Mouse (Mus musculus): ENCODE data around the gene Anapc11. TPM values are rescaled to one million over a fixed set of nuclear protein-coding genes. Genes with fewer than 3 reads are reported as not detected.
"Not testable (repeated sequence)": the region's sequence is repeated elsewhere in the genome, so short reads cannot be mapped to it uniquely, and the experiment has no call there.

Anapc11 gene
- polyA plus RNA-seq, 1 experiment from 2014 or later, result 224 TPM

DNA sequence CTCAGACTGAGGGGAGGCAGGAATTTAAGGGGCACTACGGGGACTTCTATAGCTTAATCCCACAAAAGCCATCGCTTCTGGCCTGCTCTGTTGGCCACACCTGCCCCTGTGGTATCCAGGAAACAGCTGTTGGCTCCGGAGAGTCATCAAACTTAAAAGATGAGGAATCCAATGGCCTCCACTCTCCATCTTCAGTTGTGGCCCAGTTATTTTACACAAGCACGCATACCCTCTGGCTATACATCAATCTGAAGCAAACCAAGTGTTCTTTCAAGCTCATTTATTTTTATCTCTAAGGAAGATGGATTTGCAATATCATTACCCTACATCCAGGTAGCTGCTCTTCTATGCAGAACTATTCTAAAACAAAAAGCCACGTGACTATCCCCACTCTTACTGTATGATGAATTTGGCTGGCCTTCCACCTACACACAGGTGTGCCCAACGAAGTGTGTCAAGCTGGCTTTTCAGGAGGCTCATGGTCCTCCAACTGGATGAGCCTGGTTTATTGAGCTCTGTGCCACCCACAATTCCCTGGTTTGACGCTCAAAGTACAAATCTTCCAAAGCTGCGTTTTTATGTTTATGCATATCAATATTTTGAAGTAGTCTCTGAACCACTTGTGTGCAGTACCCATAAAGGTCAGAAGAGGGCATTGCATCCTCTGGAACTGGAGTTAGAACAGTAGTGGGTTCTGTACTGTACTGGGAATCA is 15.8 kb upstream of the Anapc11 start:
- Histone ChIP-seq H3K36me3 (peaks cover 52% of the 10 kb centered on the region), H3K27ac (replicated peaks) (peak overlapping the region; percentile 95), H3K4me1 (peaks cover 29% of the 10 kb centered on the region), H3K4me3 (replicated peaks) (peak overlapping the region; percentile 84), H3K27me3 (no peaks in the 10 kb centered on the region), H3K9me3 (replicated peaks) (no peaks in the 10 kb centered on the region), H3K4me2 (replicated peaks) (peak overlapping the region; percentile 88), H3K9ac (no peak overlapping the region; the same call in 1 of the 2 replicates)
- 71% methylated on average over 8 of the region's 8 CpGs for WGBS
- ATAC-seq (ENCODE audit: insufficient number of reproducible peaks, low FRiP score, low TSS enrichment, low read depth), result no peak

DNA sequence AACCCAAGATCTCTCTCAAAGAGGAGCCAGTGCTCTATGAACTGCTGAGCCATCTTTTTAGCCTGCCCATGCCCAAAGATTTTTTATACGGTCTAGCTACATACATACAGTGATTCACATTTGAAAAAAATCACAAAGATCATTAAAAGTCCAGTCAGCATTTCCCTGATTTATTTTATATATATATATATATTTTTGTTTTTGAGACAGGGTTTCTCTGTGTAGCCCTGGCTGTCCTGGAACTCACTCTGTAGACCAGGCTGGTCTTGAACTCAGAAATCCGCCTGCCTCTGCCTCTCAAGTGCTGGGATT is 15.3 kb upstream of the Anapc11 start:
- peaks cover 29% of the 10 kb centered on the region for H3K4me1 ChIP-seq
- not testable (repeated sequence) for H3K4me2 ChIP-seq (replicated peaks); H3K4me3 ChIP-seq (replicated peaks); H3K27ac ChIP-seq (replicated peaks); ATAC-seq (ENCODE audit: insufficient number of reproducible peaks, low FRiP score, low TSS enrichment, low read depth); H3K27me3 ChIP-seq; H3K9me3 ChIP-seq (replicated peaks); H3K9ac ChIP-seq
- whole genome bisulfite sequencing, result 90% methylated on average over 2 of the region's 2 CpGs
- peaks cover 52% of the 10 kb centered on the region for H3K36me3 ChIP-seq

DNA sequence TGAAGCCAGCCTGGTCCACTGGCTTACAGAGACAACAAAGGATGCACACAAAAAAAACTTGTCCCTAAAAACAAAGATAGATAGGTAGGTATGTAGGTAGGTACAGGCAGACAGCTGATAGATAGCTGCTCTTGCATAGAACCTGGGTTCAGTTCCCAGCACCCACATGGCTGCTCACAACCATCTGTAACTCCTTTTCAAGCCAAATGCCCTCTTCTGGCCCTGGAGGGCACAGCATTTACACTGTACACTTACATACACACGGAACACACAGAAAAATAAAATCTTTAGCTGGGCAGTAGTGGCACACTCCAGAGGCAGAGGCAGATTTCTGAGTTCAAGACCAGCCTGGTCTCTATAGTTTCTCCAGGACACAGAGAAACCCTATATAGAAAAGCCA is 14.3 kb upstream of the Anapc11 start:
- no peak for ATAC-seq (ENCODE audit: insufficient number of reproducible peaks, low FRiP score, low TSS enrichment, low read depth)
- 97% methylated on average over 1 of the region's 1 CpGs for WGBS
- H3K36me3 ChIP-seq, result peaks cover 50% of the 10 kb centered on the region

DNA sequence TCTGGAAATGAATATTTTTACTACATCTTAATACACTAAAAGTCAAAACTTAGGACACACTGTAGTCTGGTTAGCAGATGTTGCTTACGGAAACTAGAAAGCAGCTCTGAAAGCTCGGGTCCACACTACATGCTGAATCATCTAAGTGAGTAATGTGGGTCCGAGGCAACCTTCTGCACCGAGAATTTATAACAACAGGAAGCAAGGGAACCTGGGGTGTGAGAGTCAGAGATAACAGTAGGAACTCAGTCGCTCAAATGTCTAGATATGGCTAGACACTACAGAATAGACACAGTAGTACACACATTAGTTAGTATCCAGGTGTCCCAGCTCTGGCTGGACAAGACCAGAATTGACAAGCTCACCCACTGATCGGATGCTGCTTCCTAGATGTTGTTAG is 9.7 kb upstream of the Anapc11 start:
- Histone ChIP-seq H3K4me3 (replicated peaks) (no peak overlapping the region), H3K36me3 (peaks cover 83% of the 10 kb centered on the region), H3K4me1 (no peaks in the 10 kb centered on the region), H3K9me3 (replicated peaks) (no peaks in the 10 kb centered on the region), H3K9ac (no peak overlapping the region), H3K27ac (replicated peaks) (no peak overlapping the region), H3K27me3 (no peaks in the 10 kb centered on the region), H3K4me2 (replicated peaks) (no peak overlapping the region)
- ATAC-seq (ENCODE audit: insufficient number of reproducible peaks, low FRiP score, low TSS enrichment, low read depth), result no peak
- WGBS, result 90% methylated on average over 6 of the region's 6 CpGs

More for the DNA sequence above, 14.3 kb upstream of the Anapc11 start:
- Histone ChIP-seq H3K4me3 (replicated peaks) (no peak overlapping the region), H3K9ac (no peak overlapping the region), H3K4me2 (replicated peaks) (no peak overlapping the region), H3K27me3 (no peaks in the 10 kb centered on the region), H3K27ac (replicated peaks) (no peak overlapping the region), H3K9me3 (replicated peaks) (no peaks in the 10 kb centered on the region), H3K4me1 (peaks cover 26% of the 10 kb centered on the region)

DNA sequence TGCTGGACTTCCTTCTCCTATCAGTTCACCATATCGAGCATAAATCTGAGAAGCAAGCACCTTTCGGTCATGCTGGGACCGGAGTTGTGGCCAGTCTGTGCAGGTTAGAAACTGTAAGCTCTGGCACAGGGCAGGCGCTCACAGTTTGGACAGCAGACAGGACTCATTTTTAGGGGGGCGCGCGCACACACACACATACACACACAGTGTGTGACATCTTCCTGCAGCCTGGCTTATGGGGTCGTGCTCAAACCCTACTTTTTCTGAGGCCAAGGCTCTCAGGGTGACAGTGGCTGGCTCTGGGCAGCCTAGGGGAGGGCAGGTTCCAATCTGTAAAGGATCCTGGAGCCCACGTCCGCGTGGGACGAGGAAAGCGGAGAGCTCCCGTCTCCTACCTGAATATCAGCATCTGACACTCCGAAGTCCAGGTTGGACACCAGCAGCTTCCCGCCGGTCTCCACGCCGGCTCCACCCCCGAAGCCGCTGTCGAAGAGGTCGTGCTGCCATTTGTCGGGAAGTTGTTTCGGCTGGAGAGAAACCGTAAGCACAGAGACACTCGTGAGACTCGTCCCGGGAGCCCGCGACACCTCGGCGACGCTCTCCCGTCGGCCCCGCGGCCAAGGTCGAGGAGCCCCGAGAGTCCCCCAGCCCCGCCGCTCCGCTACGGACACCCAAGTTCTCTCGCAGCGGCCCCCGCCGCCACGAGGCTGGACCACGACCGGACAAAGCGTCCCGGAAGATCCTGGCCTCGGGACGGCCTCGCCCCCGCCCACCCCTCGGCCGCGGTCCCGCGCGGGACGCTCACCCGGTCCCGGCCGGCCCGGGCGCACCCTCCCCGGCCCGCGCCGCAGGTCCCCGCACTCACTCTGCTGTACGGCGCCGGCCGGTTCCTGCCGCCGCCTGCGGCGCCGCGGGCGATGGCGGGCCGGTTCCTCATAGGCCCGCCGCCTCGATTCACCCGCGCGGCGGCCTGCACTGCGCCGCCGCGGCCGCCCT is 683 bp upstream of the Anapc11 start:
- H3K36me3 ChIP-seq, result peaks cover 64% of the 10 kb centered on the region
- H3K9ac ChIP-seq, result peak overlapping the region; percentile 99
- H3K27ac ChIP-seq (replicated peaks), result peak overlapping the region; percentile 93
- H3K4me3 ChIP-seq (replicated peaks), result peak overlapping the region; percentile 95
- peaks cover 31% of the 10 kb centered on the region for H3K4me1 ChIP-seq
- peak overlapping the region; percentile 79 for H3K4me2 ChIP-seq (replicated peaks)
- ATAC-seq (ENCODE audit: insufficient number of reproducible peaks, low FRiP score, low TSS enrichment, low read depth), result peak; percentile 47
- WGBS, result 3% methylated on average over 98 of the region's 99 CpGs
- no peaks in the 10 kb centered on the region for H3K27me3 ChIP-seq
- no peaks in the 10 kb centered on the region for H3K9me3 ChIP-seq (replicated peaks)

DNA sequence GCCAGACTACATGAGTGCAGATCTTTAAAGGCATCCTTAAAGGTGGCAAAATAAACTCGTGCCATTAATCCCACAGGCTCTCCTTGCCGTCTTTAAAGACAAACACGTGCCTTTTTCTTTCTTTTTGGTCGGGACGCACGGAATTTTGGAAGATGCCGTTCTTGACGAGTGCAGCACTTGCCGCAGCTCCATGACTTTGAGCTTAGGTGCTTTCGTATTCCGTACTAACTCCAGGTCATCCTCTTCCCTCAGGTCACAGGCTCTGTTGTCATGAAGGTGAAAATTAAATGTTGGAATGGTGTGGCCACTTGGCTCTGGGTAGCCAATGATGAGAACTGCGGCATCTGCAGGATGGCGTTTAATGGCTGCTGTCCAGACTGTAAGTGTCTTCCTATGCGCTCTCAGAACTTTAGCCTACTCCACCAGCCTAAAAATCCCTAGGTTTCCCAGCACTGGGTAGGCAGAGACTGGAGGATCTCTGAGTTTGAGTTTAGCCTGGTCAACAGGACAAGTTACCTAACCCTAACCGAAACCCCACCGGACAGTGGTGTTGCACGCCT is 849 bp downstream of the Anapc11 start:
- 42% methylated on average over 17 of the region's 17 CpGs for WGBS

DNA sequence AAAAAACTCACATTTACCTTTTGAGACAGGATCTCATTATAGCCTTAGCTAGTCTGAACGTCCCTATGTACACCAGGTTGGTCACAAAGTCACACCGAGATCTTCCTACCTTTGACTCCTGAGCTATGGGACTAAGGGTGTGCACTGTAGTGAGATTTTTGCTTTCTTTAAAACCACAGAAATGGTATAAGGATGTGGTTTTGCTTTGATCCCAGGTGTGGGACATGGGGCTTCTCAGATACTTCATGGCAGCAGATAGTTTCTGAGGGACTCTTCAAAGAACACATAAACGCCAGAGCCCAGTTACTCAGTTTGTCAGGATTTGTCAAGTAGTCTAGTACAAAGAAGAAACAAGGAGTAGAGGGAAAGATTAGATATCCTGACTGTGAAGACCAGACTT is 2.5 kb downstream of the Anapc11 start:
- no peaks in the 10 kb centered on the region for H3K27me3 ChIP-seq
- peaks cover 30% of the 10 kb centered on the region for H3K4me1 ChIP-seq
- no peaks in the 10 kb centered on the region for H3K9me3 ChIP-seq (replicated peaks)
- H3K4me2 ChIP-seq (replicated peaks), result no peak overlapping the region
- 88% methylated on average over 3 of the region's 3 CpGs for WGBS
- H3K4me3 ChIP-seq (replicated peaks), result no peak overlapping the region
- H3K27ac ChIP-seq (replicated peaks), result no peak overlapping the region
- no peak overlapping the region for H3K9ac ChIP-seq
- ATAC-seq (ENCODE audit: insufficient number of reproducible peaks, low FRiP score, low TSS enrichment, low read depth), result no peak
- peaks cover 67% of the 10 kb centered on the region for H3K36me3 ChIP-seq

More for the DNA sequence above, 849 bp downstream of the Anapc11 start:
- peak overlapping the region; percentile 63 for H3K9ac ChIP-seq
- H3K9me3 ChIP-seq (replicated peaks), result no peaks in the 10 kb centered on the region
- peaks cover 64% of the 10 kb centered on the region for H3K36me3 ChIP-seq
- peak overlapping the region; percentile 95 for H3K4me3 ChIP-seq (replicated peaks)
- H3K4me2 ChIP-seq (replicated peaks), result peak overlapping the region; percentile 73
- H3K27me3 ChIP-seq, result no peaks in the 10 kb centered on the region
- H3K4me1 ChIP-seq, result peaks cover 31% of the 10 kb centered on the region
- no peak for ATAC-seq (ENCODE audit: insufficient number of reproducible peaks, low FRiP score, low TSS enrichment, low read depth)
- H3K27ac ChIP-seq (replicated peaks), result peak overlapping the region; percentile 93

DNA sequence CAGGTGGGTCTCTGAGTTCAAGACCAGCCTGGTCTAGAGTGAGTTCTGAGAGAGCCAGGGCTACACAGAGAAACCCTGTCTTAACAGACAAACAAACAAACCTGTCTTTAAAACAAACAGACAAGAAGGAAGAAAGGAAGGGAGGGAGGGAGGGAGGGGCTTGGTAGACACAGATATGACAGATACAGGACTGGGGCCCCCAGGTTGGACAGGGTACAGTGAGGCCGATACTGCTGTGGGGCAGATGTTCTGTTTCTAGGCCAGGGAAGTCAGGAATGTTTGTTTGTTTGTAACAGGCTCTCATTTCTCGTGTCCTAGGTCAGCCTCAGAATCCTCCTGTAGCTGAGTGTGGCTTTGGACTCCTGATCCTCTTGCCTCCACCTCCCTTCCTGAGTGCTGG is 5.3 kb downstream of the Anapc11 start:
- Histone ChIP-seq H3K9ac (no peak overlapping the region), H3K36me3 (peaks cover 66% of the 10 kb centered on the region), H3K27me3 (no peaks in the 10 kb centered on the region), H3K4me3 (replicated peaks) (no peak overlapping the region), H3K4me2 (replicated peaks) (no peak overlapping the region), H3K9me3 (replicated peaks) (no peaks in the 10 kb centered on the region), H3K27ac (replicated peaks) (no peak overlapping the region), H3K4me1 (peaks cover 21% of the 10 kb centered on the region)
- no peak for ATAC-seq (ENCODE audit: insufficient number of reproducible peaks, low FRiP score, low TSS enrichment, low read depth)
- WGBS, result 85% methylated on average over 2 of the region's 2 CpGs

DNA sequence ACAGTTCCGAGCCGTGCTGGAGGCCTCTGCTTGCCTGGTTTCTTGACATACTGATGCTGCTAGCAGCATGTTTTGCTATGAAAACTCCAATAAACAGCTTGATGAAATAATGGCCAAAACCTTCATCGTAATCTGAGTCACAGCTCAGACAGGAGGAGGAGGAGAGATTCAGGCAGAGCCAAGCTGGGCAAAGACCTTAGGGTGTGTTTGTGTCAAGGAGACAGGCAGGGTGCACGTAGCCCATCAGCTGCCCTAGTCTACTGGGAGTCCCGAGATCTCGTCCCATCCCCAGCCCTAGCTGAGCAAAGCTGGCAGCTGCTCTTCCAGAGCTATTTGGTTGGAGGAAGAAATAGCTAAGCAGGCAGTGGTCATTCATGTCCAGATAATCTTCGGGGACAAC is 7.4 kb downstream of the Anapc11 start:
- no peak overlapping the region for H3K9ac ChIP-seq
- H3K27ac ChIP-seq (replicated peaks), result no peak overlapping the region
- no peak overlapping the region for H3K4me3 ChIP-seq (replicated peaks)
- no peaks in the 10 kb centered on the region for H3K9me3 ChIP-seq (replicated peaks)
- H3K36me3 ChIP-seq, result peaks cover 61% of the 10 kb centered on the region
- no peak overlapping the region for H3K4me2 ChIP-seq (replicated peaks)
- peaks cover 15% of the 10 kb centered on the region for H3K4me1 ChIP-seq
- ATAC-seq (ENCODE audit: insufficient number of reproducible peaks, low FRiP score, low TSS enrichment, low read depth), result no peak
- H3K27me3 ChIP-seq, result 0 out of 2 replicates have a peak, but pooled peaks cover 3% of the 10 kb centered on the region
- 90% methylated on average over 7 of the region's 7 CpGs for WGBS

DNA sequence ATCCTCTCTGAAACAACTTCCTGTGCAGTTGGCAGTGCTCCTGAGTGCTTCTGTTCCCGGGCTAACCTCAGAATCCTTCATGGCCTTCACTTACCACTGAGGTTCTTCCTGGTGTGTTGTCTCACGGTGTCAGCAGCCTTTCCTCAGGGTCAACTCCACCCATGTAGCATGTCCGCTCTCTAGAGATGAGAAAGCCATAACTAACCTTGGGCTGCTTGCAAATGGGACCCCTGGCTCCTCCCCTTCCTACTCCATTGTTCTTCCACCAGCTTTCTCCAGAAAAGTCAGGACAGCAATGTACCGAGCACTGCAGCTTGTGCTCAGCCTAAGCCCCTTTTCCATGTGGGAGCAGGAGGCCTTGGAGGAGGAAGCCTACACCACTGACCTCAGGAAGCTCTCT is 8.5 kb downstream of the Anapc11 start:
- Histone ChIP-seq H3K9ac (no peak overlapping the region), H3K4me3 (replicated peaks) (no peak overlapping the region), H3K4me2 (replicated peaks) (no peak overlapping the region), H3K36me3 (peaks cover 65% of the 10 kb centered on the region), H3K9me3 (replicated peaks) (no peaks in the 10 kb centered on the region), H3K4me1 (peaks cover 15% of the 10 kb centered on the region), H3K27ac (replicated peaks) (no peak overlapping the region), H3K27me3 (0 out of 2 replicates have a peak, but pooled peaks cover 3% of the 10 kb centered on the region)
- WGBS, result 77% methylated on average over 4 of the region's 4 CpGs
- ATAC-seq (ENCODE audit: insufficient number of reproducible peaks, low FRiP score, low TSS enrichment, low read depth), result no peak
